Comparison of ENCODE assay signal across 22 mouse cellular contexts in genomic region chr11:82956925-82957324, GRCm38 (mm10). TPM values are rescaled to one million over a fixed set of nuclear protein-coding genes. Genes with fewer than 3 reads are reported as not detected.
DNase-seq lines count a peak whose midpoint lies in the region; ATAC-seq and TF ChIP-seq lines count a peak whose summit lies in the region.
"Had no signal": no experiment of that assay in that cellular context is flagged by ENCODE, and none has a peak within 500 bp of the region (broad histone marks: within the 10 kb centered on the region; RNA-seq: fewer than 3 reads in every experiment).

No protein-coding gene starts in this region.

- ATAC-seq in G1E (ENCODE audit: extremely low read depth, insufficient number of reproducible peaks, low FRiP score, poor library complexity, severe bottlenecking): peak; percentile 24; the same call in 1 of the 2 replicates
- no peak for ATAC-seq in stomach, postnatal 0 days (ENCODE audit: low FRiP score, low TSS enrichment)
- ATAC-seq: activated CD4-positive, CD25-positive, alpha-beta regulatory T cell, adult 4 months; CD4-positive, CD25-positive, alpha-beta regulatory T cell, adult 4 months; forebrain, embryonic 14.5 days; forebrain, embryonic 16.5 days; Patski had no signal

- H3K27me3 ChIP-seq in heart, adult 2 months (ENCODE audit: control insufficient read depth, insufficient read depth, low read length): no peaks in the 10 kb centered on the region
- peaks cover 30% of the 10 kb centered on the region for H3K27me3 ChIP-seq in heart, embryonic 10.5 days (ENCODE audit: insufficient read depth, poor library complexity, severe bottlenecking)
- H3K27me3 ChIP-seq in G1E (ENCODE audit: insufficient read depth, low read length): peaks cover 13% of the 10 kb centered on the region
- 0 out of 2 replicates have a peak, but pooled peaks cover 3% of the 10 kb centered on the region for H3K27me3 ChIP-seq in stomach, postnatal 0 days (ENCODE audit: control insufficient read depth, insufficient read depth, low read length)

- no peak for TF ChIP-seq CTCF in heart, adult 2 months (IDR thresholded peaks at IDR 0.05)
- no peak for TF ChIP-seq CTCF in G1E (IDR thresholded peaks at IDR 0.05; ENCODE audit: low read depth, low read length)
- TF ChIP-seq CTCF in stomach, postnatal 0 days (IDR thresholded peaks at IDR 0.05; ENCODE audit: low read depth): no peak

- H3K36me3 ChIP-seq in heart, adult 2 months (ENCODE audit: control insufficient read depth, insufficient read depth, low read length): peaks cover 67% of the 10 kb centered on the region
- no peaks in the 10 kb centered on the region for H3K36me3 ChIP-seq in heart, embryonic 10.5 days
- H3K36me3 ChIP-seq in G1E (replicated peaks): no peaks in the 10 kb centered on the region
- no peaks in the 10 kb centered on the region for H3K36me3 ChIP-seq in stomach, postnatal 0 days (ENCODE audit: control insufficient read depth, insufficient read depth, low read length)
- H3K36me3 ChIP-seq: embryonic facial prominence, embryonic 10.5 days; embryonic facial prominence, embryonic 12.5 days; forebrain, embryonic 12.5 days had no signal

- TF ChIP-seq POLR2A in heart, adult 2 months (IDR thresholded peaks at IDR 0.05; ENCODE audit: insufficient read depth, low read depth, low read length): no peak

- no peak overlapping the region for H3K4me2 ChIP-seq in stomach, postnatal 0 days (replicated peaks; ENCODE audit: low read depth)
- H3K4me2 ChIP-seq: embryonic facial prominence, embryonic 12.5 days; forebrain, embryonic 12.5 days had no signal

- intact Hi-C loops in heart, adult 2 months (cut with DNase I): no loop called here

- TF ChIP-seq EP300 in heart, adult 2 months (IDR thresholded peaks at IDR 0.05; ENCODE audit: insufficient read depth, low read depth, low read length): no peak
- TF ChIP-seq EP300 in stomach, postnatal 0 days (optimal IDR thresholded peaks at IDR 0.05): no peak

- H3K9me3 ChIP-seq in heart, embryonic 10.5 days: no peaks in the 10 kb centered on the region
- no peaks in the 10 kb centered on the region for H3K9me3 ChIP-seq in G1E (replicated peaks)
- H3K9me3 ChIP-seq in stomach, postnatal 0 days (ENCODE audit: control insufficient read depth, low read length): no peaks in the 10 kb centered on the region
- H3K9me3 ChIP-seq: embryonic facial prominence, embryonic 10.5 days; embryonic facial prominence, embryonic 12.5 days; forebrain, embryonic 12.5 days had no signal

- peaks cover 11% of the 10 kb centered on the region for H3K4me1 ChIP-seq in heart, adult 2 months (ENCODE audit: control insufficient read depth, insufficient read depth, low read length)
- H3K4me1 ChIP-seq in heart, embryonic 10.5 days: peaks cover 7% of the 10 kb centered on the region
- H3K4me1 ChIP-seq in G1E (ENCODE audit: insufficient read depth, low read depth, low read length): peaks cover 44% of the 10 kb centered on the region
- peaks cover 6% of the 10 kb centered on the region for H3K4me1 ChIP-seq in brown adipose tissue, adult 24 weeks (ENCODE audit: control insufficient read depth, insufficient read depth, insufficient read length, low read length)
- no peaks in the 10 kb centered on the region for H3K4me1 ChIP-seq in stomach, postnatal 0 days (replicated peaks; ENCODE audit: control insufficient read depth, insufficient read depth)
- H3K4me1 ChIP-seq: forebrain, embryonic 12.5 days had no signal

- no peak overlapping the region; the same call in 1 of the 2 replicates for H3K27ac ChIP-seq in heart, adult 2 months
- H3K27ac ChIP-seq in heart, embryonic 10.5 days: no peak overlapping the region
- no peak overlapping the region for H3K27ac ChIP-seq in brown adipose tissue, adult 24 weeks (replicated peaks; ENCODE audit: low read depth, low read length)
- H3K27ac ChIP-seq in stomach, postnatal 0 days (replicated peaks): no peak overlapping the region
- H3K27ac ChIP-seq: embryonic facial prominence, embryonic 10.5 days; embryonic facial prominence, embryonic 12.5 days; forebrain, embryonic 12.5 days had no signal

- 0 out of 2 replicates have a peak overlapping the region, but pooled peaks have one; percentile 11 for H3K9ac ChIP-seq in heart, adult 2 months (ENCODE audit: low read depth, low read length)
- H3K9ac ChIP-seq in stomach, postnatal 0 days (ENCODE audit: low read length): no peak overlapping the region
- H3K9ac ChIP-seq: embryonic facial prominence, embryonic 12.5 days; forebrain, embryonic 12.5 days had no signal

- H3K79me2 ChIP-seq in heart, adult 2 months (replicated peaks; ENCODE audit: control insufficient read depth, insufficient read depth, low read length): peaks cover 1% of the 10 kb centered on the region; the same call in 1 of the 2 replicates

- H3K4me3 ChIP-seq in heart, adult 2 months: peak overlapping the region; percentile 20; the same call in 1 of the 2 replicates
- no peak overlapping the region for H3K4me3 ChIP-seq in heart, embryonic 10.5 days
- H3K4me3 ChIP-seq in G1E (ENCODE audit: low read depth, low read length): no peak overlapping the region
- peak overlapping the region; percentile 37; the same call in 1 of the 2 replicates for H3K4me3 ChIP-seq in brown adipose tissue, adult 24 weeks (ENCODE audit: insufficient read depth, low read depth, low read length)
- no peak overlapping the region for H3K4me3 ChIP-seq in stomach, postnatal 0 days (ENCODE audit: low read depth, low read length)
- H3K4me3 ChIP-seq: embryonic facial prominence, embryonic 10.5 days; embryonic facial prominence, embryonic 12.5 days; forebrain, embryonic 12.5 days had no signal

- WGBS in heart, adult 2 months: 45% methylated on average over 10 of the region's 10 CpGs
- 66% methylated on average over 10 of the region's 10 CpGs for WGBS in heart, embryonic 10.5 days
- 74% methylated on average over 10 of the region's 10 CpGs for WGBS in stomach, postnatal 0 days

- peak in 1 of 2 experiments; percentile 14 for DNase-seq in heart, adult 2 months
- DNase-seq in heart, embryonic 10.5 days (ENCODE audit: low spot score): no peak
- no peak for DNase-seq in G1E (ENCODE audit: low spot score)
- no peak for DNase-seq in stomach, postnatal 0 days (ENCODE audit: low spot score)
- no peak for DNase-seq in adrenal gland, adult 8-10 months
- DNase-seq: adrenal gland, postnatal 10 days; adrenal gland, postnatal 25 days; B cell, adult 2 months; cerebellum, adult 11-12 months; cerebellum, adult 2 months; cerebellum, adult 9-10 months; cerebellum, postnatal 10 days; cerebellum, postnatal 25 days had no signal

RNA-seq across cellular contexts. Expression of gene Slfn5, which starts 5.8 kb away (rescaled TPM):
- 10 to 100 TPM; 54.1 to 59.2 TPM for total RNA-seq in heart, adult 2 months (2021)
- polyA plus RNA-seq in heart, adult 2 months (2012; rRNA removed): 17.9 and 41.8 TPM in 2 replicates
- 0.35 and 0.86 TPM in 2 replicates for polyA plus RNA-seq in heart, embryonic 10.5 days (2016; fragmentation: Nextera tagmentation; extraction: Ambion mirVana)
- 3.8 and 9.1 TPM in 2 replicates for total RNA-seq in G1E (2014; fragmentation: Nextera tagmentation)
- 5.5 and 7.7 TPM in 2 replicates for total RNA-seq in G1E (2017)
- polyA plus RNA-seq in G1E (2012): 0.28 and 0.33 TPM in 2 replicates
- 28.7 and 30.4 TPM in 2 replicates for polyA plus RNA-seq in brown adipose tissue, adult 24 weeks (2012; ENCODE audit: insufficient read depth, insufficient read length, missing spikeins)
- polyA plus RNA-seq in stomach, postnatal 0 days (2015; fragmentation: Nextera tagmentation; extraction: Ambion mirVana): 2.6 TPM in 2 replicates
- total RNA-seq in adrenal gland, adult 8-10 months (2022): 10 to 100 TPM; 23.4 to 47.5 (median 37.3) TPM
- polyA plus RNA-seq: Patski had no signal

RNA-seq across cellular contexts. Expression of gene Slfn9, which starts 34.7 kb away (rescaled TPM):
- total RNA-seq in heart, adult 2 months (2021): under 1 TPM; 0.82 to 0.99 TPM
- 0.20 and 0.53 TPM in 2 replicates for polyA plus RNA-seq in heart, adult 2 months (2012; rRNA removed)
- 12.6 and 17.8 TPM in 2 replicates for polyA plus RNA-seq in heart, embryonic 10.5 days (2016; fragmentation: Nextera tagmentation; extraction: Ambion mirVana)
- 0.39 TPM in 1 of 2 replicates, not detected in the other for total RNA-seq in G1E (2014; fragmentation: Nextera tagmentation)
- total RNA-seq in G1E (2017): 0.29 and 0.33 TPM in 2 replicates
- 0.01 TPM in 1 of 2 replicates, not detected in the other for polyA plus RNA-seq in G1E (2012)
- polyA plus RNA-seq in brown adipose tissue, adult 24 weeks (2012; ENCODE audit: insufficient read depth, insufficient read length, missing spikeins): 0.55 and 0.92 TPM in 2 replicates
- 4.4 and 5.1 TPM in 2 replicates for polyA plus RNA-seq in stomach, postnatal 0 days (2015; fragmentation: Nextera tagmentation; extraction: Ambion mirVana)
- 10 to 100 TPM in 2 of 4 experiments, 1 to 10 TPM in 2; 7.4 to 11.7 (median 9.1) TPM for total RNA-seq in adrenal gland, adult 8-10 months (2022)

RNA-seq across cellular contexts. Expression of gene Unc45b, which starts 46.6 kb away (rescaled TPM):
- total RNA-seq in heart, adult 2 months (2021): 100 to 1,000 TPM; 167 to 190 TPM
- 107 and 159 TPM in 2 replicates for polyA plus RNA-seq in heart, adult 2 months (2012; rRNA removed)
- 185 and 294 TPM in 2 replicates for polyA plus RNA-seq in heart, embryonic 10.5 days (2016; fragmentation: Nextera tagmentation; extraction: Ambion mirVana)
- total RNA-seq in G1E (2014; fragmentation: Nextera tagmentation) (0.38 TPM in 1 of 2 replicates, not detected in the other), G1E (2017) (0.12 and 0.33 TPM in 2 replicates)
- polyA plus RNA-seq in G1E (2012): 0.01 and 0.02 TPM in 2 replicates
- polyA plus RNA-seq in brown adipose tissue, adult 24 weeks (2012; ENCODE audit: insufficient read depth, insufficient read length, missing spikeins): 9.1 and 14.2 TPM in 2 replicates
- polyA plus RNA-seq in stomach, postnatal 0 days (2015; fragmentation: Nextera tagmentation; extraction: Ambion mirVana): 0.99 and 1.2 TPM in 2 replicates
- total RNA-seq in adrenal gland, adult 8-10 months (2022): 1 to 10 TPM; 6.1 to 9.6 (median 7.4) TPM
- polyA plus RNA-seq: activated CD4-positive, CD25-positive, alpha-beta regulatory T cell, adult 4 months; Patski had no signal

RNA-seq across cellular contexts. Expression of gene Nle1, which starts 48.7 kb away (rescaled TPM):
- 10 to 100 TPM in 1 of 2 experiments, 1 to 10 TPM in 1; 8.4 to 11.4 TPM for total RNA-seq in heart, adult 2 months (2021)
- polyA plus RNA-seq in heart, adult 2 months (2012; rRNA removed): 17.7 and 24.0 TPM in 2 replicates
- polyA plus RNA-seq in heart, embryonic 10.5 days (2016; fragmentation: Nextera tagmentation; extraction: Ambion mirVana): 29.1 and 37.7 TPM in 2 replicates
- total RNA-seq in G1E (2014; fragmentation: Nextera tagmentation) (27.6 and 38.6 TPM in 2 replicates), G1E (2017) (18.6 and 23.2 TPM in 2 replicates)
- 92.9 and 93.8 TPM in 2 replicates for polyA plus RNA-seq in G1E (2012)
- polyA plus RNA-seq in brown adipose tissue, adult 24 weeks (2012; ENCODE audit: insufficient read depth, insufficient read length, missing spikeins): 3.8 and 6.7 TPM in 2 replicates
- polyA plus RNA-seq in stomach, postnatal 0 days (2015; fragmentation: Nextera tagmentation; extraction: Ambion mirVana): 15.3 and 16.8 TPM in 2 replicates
- total RNA-seq in adrenal gland, adult 8-10 months (2022): 10 to 100 TPM; 21.8 to 32.6 (median 26.9) TPM

Comparison
In these comparisons a context has a peak if more than half of its experiments do, and no peak if none do; other contexts are left out.
1. H3K4me3 ChIP-seq: peak in heart, adult 2 months (single experiment) and brown adipose tissue, adult 24 weeks (single experiment); none in heart, embryonic 10.5 days (single experiment), G1E (single experiment) and stomach, postnatal 0 days (single experiment).